Mouse (Mus musculus) megakaryocyte, embryonic 14.5 days (primary cell): ENCODE data around the gene Rab26. TPM values are rescaled to one million over a fixed set of nuclear protein-coding genes. Genes with fewer than 3 reads are reported as not detected.

Experiments
- H3K27me3 ChIP-seq: replicated peaks from 2 replicates; pipeline ENCODE3; 2012; ENCODE audit warnings: inconsistent platforms
- H3K36me3 ChIP-seq: replicated peaks from 2 replicates; pipeline ENCODE3; 2012; ENCODE audit warnings: low read length, inconsistent platforms, mixed read lengths
- H3K4me1 ChIP-seq: 2 replicates; pipeline ENCODE4 v1.6.1; 2012; ENCODE audit warnings: inconsistent platforms
- H3K4me3 ChIP-seq: replicated peaks from 2 replicates; pipeline ENCODE3; 2012; ENCODE audit warnings: moderate library complexity, mild to moderate bottlenecking, inconsistent platforms
- H3K9me3 ChIP-seq: 2 replicates; pipeline ENCODE4 v1.6.1; 2012; ENCODE audit warnings: inconsistent platforms
- FLI1 ChIP-seq: IDR thresholded peaks from 2 replicates; pipeline ENCODE4 v1.6.1; 2012; ENCODE audit warnings: low read length, inconsistent platforms, mixed read lengths
- GATA1 ChIP-seq: IDR thresholded peaks from 3 replicates; pipeline ENCODE4 v1.6.1; 2012; ENCODE audit warnings: mixed read lengths, low read length, inconsistent platforms, borderline replicate concordance
- polyA plus RNA-seq: library from polyadenylated mRNA; stranded (reverse); fragments of >175 nt; gene quantifications from 2 replicates; pipeline ENCODE4 v1.2.3, GENCODE M21; 2012; ENCODE audit warnings: low replicate concordance; ENCODE audit not compliant: insufficient read depth

Rab26 gene
- polyA plus RNA-seq, 1 experiment = not detected

DNA sequence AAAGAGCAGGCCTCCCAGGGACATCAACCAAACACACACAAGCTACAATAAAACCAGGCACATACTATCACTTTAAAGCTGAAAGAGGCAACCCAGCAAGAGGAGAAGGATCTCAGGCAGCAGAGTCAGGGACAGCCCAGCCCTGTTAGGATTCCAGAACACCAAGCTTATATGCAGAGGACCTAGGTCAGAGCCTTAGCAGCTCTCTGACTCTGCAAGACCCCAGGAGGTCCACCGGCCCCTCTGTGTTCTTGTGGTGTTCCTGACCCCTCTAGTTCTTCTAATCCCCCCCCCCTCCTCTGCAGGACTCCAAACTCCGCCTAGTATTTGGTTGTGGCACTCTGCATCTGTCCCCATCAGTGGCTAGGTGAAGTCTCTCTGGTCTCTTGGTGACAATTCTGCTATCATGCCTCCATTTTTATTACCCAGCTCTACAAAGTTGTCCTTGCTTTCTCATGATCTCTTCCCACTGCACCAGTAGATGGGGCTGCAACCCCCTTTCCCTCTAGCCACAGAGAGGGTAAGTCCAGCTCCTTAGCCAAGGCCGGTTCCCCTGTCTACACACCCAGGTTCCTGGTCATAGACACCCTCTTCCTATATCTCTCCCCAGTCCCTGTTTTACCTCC, 53.7 kb downstream of the Rab26 start:
- peaks cover 12% of the 10 kb centered on the region for H3K27me3 ChIP-seq
- H3K9me3 ChIP-seq = no peaks in the 10 kb centered on the region
- H3K4me3 ChIP-seq = peak overlapping the region; percentile 83
- TF ChIP-seq FLI1 = no peak
- TF ChIP-seq GATA1 = no peak
- H3K4me1 ChIP-seq = peaks cover 35% of the 10 kb centered on the region
- H3K36me3 ChIP-seq = peaks cover 28% of the 10 kb centered on the region

GRCm38 (mm10) chr17:24479431-24479830, 54.6 kb downstream of the Rab26 start:
- peaks cover 5% of the 10 kb centered on the region for H3K27me3 ChIP-seq
- peaks cover 32% of the 10 kb centered on the region for H3K4me1 ChIP-seq
- peak overlapping the region; percentile 96 for H3K4me3 ChIP-seq
- H3K9me3 ChIP-seq = no peaks in the 10 kb centered on the region
- H3K36me3 ChIP-seq = peaks cover 36% of the 10 kb centered on the region
- TF ChIP-seq FLI1 (no peak), GATA1 (no peak)

DNA sequence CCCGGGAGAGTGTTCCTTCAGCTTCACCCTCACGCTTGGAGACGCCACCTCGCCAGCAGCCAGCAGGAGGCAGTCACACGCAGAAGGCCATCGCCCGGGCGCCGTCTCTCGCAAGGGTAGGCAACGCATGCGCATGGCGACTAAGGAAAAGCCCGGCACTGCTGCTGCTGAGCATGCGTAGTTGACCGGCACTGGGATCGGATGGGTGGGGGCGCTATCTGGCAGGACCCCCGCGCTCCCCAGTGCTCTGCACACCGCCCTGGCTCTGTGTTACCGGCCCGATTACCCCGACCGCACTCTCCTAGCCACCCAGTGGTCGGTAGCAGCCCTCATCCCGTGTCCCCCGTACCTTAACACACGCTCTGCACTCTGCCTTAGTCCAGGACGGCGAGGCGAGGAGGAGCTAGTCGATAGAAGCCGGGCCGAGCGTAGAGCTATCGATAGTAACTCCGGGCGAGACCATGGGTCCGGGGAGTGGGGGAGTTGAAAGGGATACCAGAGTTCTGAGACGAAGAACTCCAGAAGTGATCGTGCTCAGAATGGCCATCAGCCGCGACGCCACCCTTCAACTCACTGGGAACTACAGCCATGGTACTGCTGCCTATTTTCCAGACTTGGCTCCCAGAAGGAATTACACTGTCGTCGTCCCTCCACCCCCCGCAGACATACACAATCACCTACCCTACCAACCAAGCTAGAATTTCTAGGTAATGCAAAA, 55.2 kb downstream of the Rab26 start, which contains the start of gene Mlst8:
TSS of gene Mlst8 (minus strand) at position 416 of the 718 bp plus-strand sequence.
- Histone ChIP-seq H3K27me3 (peaks cover 5% of the 10 kb centered on the region), H3K4me3 (peak within 1 kb of the TSS; percentile 96), H3K36me3 (peaks cover 43% of the 10 kb centered on the region), H3K4me1 (peaks cover 36% of the 10 kb centered on the region), H3K9me3 (no peaks in the 10 kb centered on the region)
- TF ChIP-seq FLI1 = no peak
- TF ChIP-seq GATA1 = no peak

DNA sequence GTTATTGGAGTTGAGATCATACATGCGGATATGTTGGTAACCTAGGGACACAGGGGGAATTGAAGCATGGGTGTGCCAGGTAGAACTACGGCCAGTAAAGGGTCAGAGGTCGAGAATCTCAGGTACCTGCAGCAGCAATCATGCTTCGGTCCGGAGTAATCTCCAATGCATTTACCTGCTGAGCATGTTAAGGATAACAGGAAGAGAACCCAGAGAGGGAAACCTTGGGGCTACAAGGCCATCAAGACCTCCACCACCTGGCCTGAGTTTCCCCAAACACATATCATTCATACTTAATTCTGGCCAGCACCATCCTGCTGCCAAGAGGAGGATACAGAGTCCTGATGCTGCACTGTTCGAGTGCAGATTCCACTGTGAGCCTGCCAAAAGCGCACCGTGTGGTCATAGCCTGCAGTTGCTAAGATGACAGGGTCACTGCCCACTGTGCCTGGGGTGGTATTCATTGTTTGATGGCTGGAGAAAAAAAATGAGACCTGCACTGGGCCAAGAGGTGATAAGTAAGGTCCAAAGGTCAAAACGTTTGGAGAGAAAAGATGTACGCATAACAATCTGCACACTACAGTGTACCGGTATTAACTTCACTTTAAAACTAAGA, 55.9 kb downstream of the Rab26 start:
- peak overlapping the region; percentile 96 for H3K4me3 ChIP-seq
- H3K36me3 ChIP-seq = peaks cover 50% of the 10 kb centered on the region
- no peaks in the 10 kb centered on the region for H3K9me3 ChIP-seq
- H3K4me1 ChIP-seq = peaks cover 43% of the 10 kb centered on the region
- H3K27me3 ChIP-seq = no peaks in the 10 kb centered on the region
- TF ChIP-seq FLI1 = no peak
- TF ChIP-seq GATA1 = no peak

Other genes with a start within 250 kb of the Rab26 start
- gene Abca17, start 183.1 kb downstream of the Rab26 start, polyA plus RNA-seq = not detected in 2 replicates
- gene Abca3, start 182.3 kb downstream of the Rab26 start, polyA plus RNA-seq = 1.9 and 7.6 TPM in 2 replicates
- 183 and 234 TPM in 2 replicates for gene Rnps1, start 119.6 kb downstream of the Rab26 start, polyA plus RNA-seq
- 11.7 and 67.7 TPM in 2 replicates for gene Eci1, start 107.6 kb downstream of the Rab26 start, polyA plus RNA-seq
- gene Dnase1l2, start 91.1 kb downstream of the Rab26 start, polyA plus RNA-seq = not detected in 2 replicates
- gene E4f1, start 63.9 kb downstream of the Rab26 start, polyA plus RNA-seq = 9.7 and 18.7 TPM in 2 replicates
- gene Pgp, start 63.8 kb downstream of the Rab26 start, polyA plus RNA-seq = 48.8 and 102 TPM in 2 replicates
- gene Bricd5, start 60.3 kb downstream of the Rab26 start, polyA plus RNA-seq = not detected in 2 replicates
- gene Mlst8, start 55.1 kb downstream of the Rab26 start, polyA plus RNA-seq = 2.3 and 3.7 TPM in 2 replicates
- not detected in 2 replicates for gene Caskin1, start 45.6 kb downstream of the Rab26 start, polyA plus RNA-seq
- gene Traf7, start 6.3 kb downstream of the Rab26 start, polyA plus RNA-seq = 122 and 123 TPM in 2 replicates
- 3.5 and 5.6 TPM in 2 replicates for gene Pkd1, start 15.6 kb upstream of the Rab26 start, polyA plus RNA-seq
- gene Tsc2, start 98.4 kb upstream of the Rab26 start, polyA plus RNA-seq = 26.7 and 30.6 TPM in 2 replicates
- gene Nthl1, start 98.5 kb upstream of the Rab26 start, polyA plus RNA-seq = 8.2 TPM in 1 of 2 replicates, not detected in the other
- gene Slc9a3r2, start 116.1 kb upstream of the Rab26 start, polyA plus RNA-seq = 0.85 TPM in 1 of 2 replicates, not detected in the other
- gene Npw, start 124.2 kb upstream of the Rab26 start, polyA plus RNA-seq = 1.1 TPM in 1 of 2 replicates, not detected in the other
- 45.3 and 55.8 TPM in 2 replicates for gene Zfp598, start 135.5 kb upstream of the Rab26 start, polyA plus RNA-seq
- 0.04 TPM in 1 of 2 replicates, not detected in the other for gene Syngr3, start 155.7 kb upstream of the Rab26 start, polyA plus RNA-seq
- 47.3 and 53.9 TPM in 2 replicates for gene Gfer, start 161.9 kb upstream of the Rab26 start, polyA plus RNA-seq
- 1.5 and 2.1 TPM in 2 replicates for gene Noxo1, start 162.0 kb upstream of the Rab26 start, polyA plus RNA-seq
- 16.6 and 17.1 TPM in 2 replicates for gene Tbl3, start 173.4 kb upstream of the Rab26 start, polyA plus RNA-seq
- 0.74 TPM in 1 of 2 replicates, not detected in the other for gene Rnf151, start 183.9 kb upstream of the Rab26 start, polyA plus RNA-seq
- gene Rps2, start 183.9 kb upstream of the Rab26 start, polyA plus RNA-seq = 653 and 1,069 TPM in 2 replicates
- 519 and 729 TPM in 2 replicates for gene Ndufb10, start 190.3 kb upstream of the Rab26 start, polyA plus RNA-seq
- 0.35 TPM in 1 of 2 replicates, not detected in the other for gene Rpl3l, start 193.6 kb upstream of the Rab26 start, polyA plus RNA-seq
- gene Msrb1, start 202.4 kb upstream of the Rab26 start, polyA plus RNA-seq = 19.0 and 40.5 TPM in 2 replicates
- gene Hs3st6, start 218.8 kb upstream of the Rab26 start, polyA plus RNA-seq = not detected in 2 replicates